Mouse (Mus musculus): Measurements from ENCODE around the gene Cep290.

GRCm38 (mm10) chr10:100574505-100575149 is 87.3 kb downstream of the Cep290 start:
- TF ChIP-seq POLR2A (IDR thresholded peaks at IDR 0.05; ENCODE audit: insufficient read length, low read depth) (no peak), TCF3 (IDR thresholded peaks at IDR 0.05; ENCODE audit: insufficient read length, low read depth) (no peak), TCF12 (IDR thresholded peaks at IDR 0.05; ENCODE audit: insufficient read depth, poor library complexity, severe bottlenecking) (no peak), SRF (IDR thresholded peaks at IDR 0.05; ENCODE audit: control insufficient read depth, insufficient read length, low read depth) (no peak), CEBPB (IDR thresholded peaks at IDR 0.05; ENCODE audit: insufficient read depth, poor library complexity, severe bottlenecking) (no peak), E2F4 (IDR thresholded peaks at IDR 0.05; ENCODE audit: insufficient read depth) (no peak), USF1 (IDR thresholded peaks at IDR 0.05; ENCODE audit: low read depth) (no peak), MAX (IDR thresholded peaks at IDR 0.05; ENCODE audit: low read depth) (no peak), MYOD1 (IDR thresholded peaks at IDR 0.05; ENCODE audit: control insufficient read depth in 1 of 3, insufficient read length in 2 of 3, low read depth in 2 of 3) (no peak)
